Mouse (Mus musculus): ENCODE measurements around the gene Kif27. TPM values are rescaled to one million over a fixed set of nuclear protein-coding genes. Genes with fewer than 3 reads are reported as not detected.

Gene Kif27
- total and polyA plus RNA-seq, 2 experiments, result under 0.01 TPM; not detected in 1

DNA sequence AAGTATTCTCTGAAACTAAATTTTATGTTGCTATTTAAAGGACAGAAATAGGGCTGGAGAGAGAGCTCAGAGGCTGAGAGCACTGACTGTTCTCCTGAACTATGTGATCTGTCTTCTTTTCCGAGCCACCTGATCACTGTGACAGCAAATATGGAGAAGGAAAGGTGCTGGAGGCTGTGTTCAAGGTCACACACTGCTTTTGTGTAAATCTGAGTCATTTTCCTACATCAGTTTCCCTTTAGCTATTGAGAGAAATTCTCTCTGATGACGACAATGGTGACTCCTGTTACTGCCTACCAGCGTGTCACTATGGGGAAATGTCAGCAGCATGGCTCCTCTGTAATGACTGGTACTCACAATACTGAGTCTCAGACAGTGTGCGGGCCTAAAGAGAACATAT lies 97.2 kb downstream of the Kif27 start:
- no peak overlapping the region for H3K9ac ChIP-seq (ENCODE audit: low read depth, low read length)

DNA sequence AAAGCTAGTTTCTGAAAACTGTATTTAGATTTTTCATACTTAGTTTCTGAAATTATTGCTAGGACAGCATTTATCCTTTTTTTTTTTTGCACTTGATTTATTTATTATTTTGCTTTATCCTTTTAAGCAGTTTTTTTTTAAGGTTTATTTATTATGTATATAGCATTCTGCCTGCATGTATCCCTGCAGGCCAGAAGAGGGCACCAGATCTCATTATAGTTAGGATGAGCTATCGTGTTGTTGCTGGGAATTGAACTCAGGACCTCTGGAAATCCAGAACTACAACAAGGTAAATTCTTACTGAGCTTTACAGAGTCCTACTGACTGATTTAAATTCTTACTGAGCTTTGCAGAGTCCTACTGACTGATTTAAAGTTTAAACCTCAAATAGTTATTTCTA lies 105.7 kb downstream of the Kif27 start:
- H3K36me3 ChIP-seq (ENCODE audit: control insufficient read depth, insufficient read depth, low read length), result peaks cover 4% of the 10 kb centered on the region
- H3K4me3 ChIP-seq (ENCODE audit: insufficient read depth, low read depth, low read length), result no peak overlapping the region
- WGBS, result 91% methylated on average over 1 of the region's 1 CpGs
- no peak overlapping the region for H3K27ac ChIP-seq (replicated peaks; ENCODE audit: insufficient read depth, low read depth, low read length)
- no peaks in the 10 kb centered on the region for H3K79me2 ChIP-seq (ENCODE audit: control insufficient read depth, insufficient read depth, low read length)
- H3K9ac ChIP-seq (ENCODE audit: low read depth, low read length), result no peak overlapping the region
- no peaks in the 10 kb centered on the region for H3K27me3 ChIP-seq (ENCODE audit: control insufficient read depth, insufficient read depth, low read length)
- no peaks in the 10 kb centered on the region; the same call in 1 of the 2 replicates for H3K4me1 ChIP-seq (ENCODE audit: control insufficient read depth, insufficient read depth, low read length)
- TF ChIP-seq POLR2A (IDR thresholded peaks at IDR 0.05; ENCODE audit: extremely low read depth, insufficient read depth, low read length) (no peak), CTCF (IDR thresholded peaks at IDR 0.05; ENCODE audit: low read depth, low read length) (no peak)
- DNase-seq (ENCODE audit: extremely low read depth, low read depth, low spot score), result no peak

More for the DNA sequence above, 97.2 kb downstream of the Kif27 start:
- no peaks in the 10 kb centered on the region for H3K79me2 ChIP-seq (ENCODE audit: control insufficient read depth, insufficient read depth, low read length)
- no peaks in the 10 kb centered on the region for H3K27me3 ChIP-seq (ENCODE audit: control insufficient read depth, insufficient read depth, low read length)
- H3K36me3 ChIP-seq (ENCODE audit: control insufficient read depth, insufficient read depth, low read length), result peaks cover 8% of the 10 kb centered on the region
- H3K4me1 ChIP-seq (ENCODE audit: control insufficient read depth, insufficient read depth, low read length), result no peaks in the 10 kb centered on the region
- no peak for TF ChIP-seq CTCF (IDR thresholded peaks at IDR 0.05; ENCODE audit: low read depth, low read length)
- TF ChIP-seq POLR2A (IDR thresholded peaks at IDR 0.05; ENCODE audit: extremely low read depth, insufficient read depth, low read length), result no peak
- WGBS, result 94% methylated on average over 4 of the region's 4 CpGs
- no peak for DNase-seq (ENCODE audit: extremely low read depth, low read depth, low spot score)
- H3K27ac ChIP-seq (replicated peaks; ENCODE audit: insufficient read depth, low read depth, low read length), result no peak overlapping the region
- H3K4me3 ChIP-seq (ENCODE audit: insufficient read depth, low read depth, low read length), result no peak overlapping the region

DNA sequence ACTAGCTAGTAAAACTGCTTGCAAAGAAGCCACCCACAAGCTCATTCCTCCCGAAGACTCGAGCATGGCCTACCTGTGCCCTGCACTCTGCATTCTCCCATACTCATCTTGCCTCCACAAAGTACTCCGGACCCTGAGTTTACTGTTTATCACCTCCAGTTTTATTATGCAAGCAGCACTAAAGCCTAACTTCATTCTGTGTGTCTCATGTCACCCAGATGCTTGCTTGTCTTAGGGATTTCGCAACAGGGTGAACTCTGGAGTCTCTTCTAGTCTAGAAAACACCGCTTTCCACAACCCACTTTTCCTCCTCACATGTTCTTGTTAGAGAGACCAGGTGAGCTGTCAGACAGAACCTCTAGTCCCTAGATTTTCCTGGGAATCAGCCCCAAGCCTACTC lies 110.0 kb downstream of the Kif27 start:
- no peak overlapping the region for H3K9ac ChIP-seq (ENCODE audit: low read depth, low read length)
- H3K4me1 ChIP-seq (ENCODE audit: control insufficient read depth, insufficient read depth, low read length), result no peaks in the 10 kb centered on the region; the same call in 1 of the 2 replicates
- no peak overlapping the region for H3K4me3 ChIP-seq (ENCODE audit: insufficient read depth, low read depth, low read length)
- H3K36me3 ChIP-seq (ENCODE audit: control insufficient read depth, insufficient read depth, low read length), result peaks cover 4% of the 10 kb centered on the region; the same call in 1 of the 2 replicates
- no peak overlapping the region for H3K27ac ChIP-seq (replicated peaks; ENCODE audit: insufficient read depth, low read depth, low read length)
- no peak for TF ChIP-seq CTCF (IDR thresholded peaks at IDR 0.05; ENCODE audit: low read depth, low read length)
- TF ChIP-seq POLR2A (IDR thresholded peaks at IDR 0.05; ENCODE audit: extremely low read depth, insufficient read depth, low read length), result no peak
- WGBS, result 40% methylated on average over 5 of the region's 5 CpGs
- peak; percentile 68 for DNase-seq (ENCODE audit: extremely low read depth, low read depth, low spot score)
- H3K27me3 ChIP-seq (ENCODE audit: control insufficient read depth, insufficient read depth, low read length), result no peaks in the 10 kb centered on the region
- H3K79me2 ChIP-seq (ENCODE audit: control insufficient read depth, insufficient read depth, low read length), result no peaks in the 10 kb centered on the region

Other genes starting within 250 kb of the Kif27 start
- 4.0 and 4.7 TPM in 2 replicates for gene Klhl3, start 245.5 kb downstream of the Kif27 start, total RNA-seq (2014; rRNA removed)
- 3.2 TPM in 2 replicates for gene Klhl3, start 245.5 kb downstream of the Kif27 start, polyA plus RNA-seq (2012; rRNA removed)
- gene Hnrnpa0, start 230.6 kb downstream of the Kif27 start, total RNA-seq (2014; rRNA removed), result 16.1 and 20.3 TPM in 2 replicates
- 35.4 and 36.0 TPM in 2 replicates for gene Hnrnpa0, start 230.6 kb downstream of the Kif27 start, polyA plus RNA-seq (2012; rRNA removed)
- gene Idnk, start 201.5 kb downstream of the Kif27 start, total RNA-seq (2014; rRNA removed), result 34.0 and 34.5 TPM in 2 replicates
- 26.9 and 27.3 TPM in 2 replicates for gene Idnk, start 201.5 kb downstream of the Kif27 start, polyA plus RNA-seq (2012; rRNA removed)
- 77.4 and 87.1 TPM in 2 replicates for gene Ubqln1, start 143.5 kb downstream of the Kif27 start, total RNA-seq (2014; rRNA removed)
- gene Ubqln1, start 143.5 kb downstream of the Kif27 start, polyA plus RNA-seq (2012; rRNA removed), result 119 and 146 TPM in 2 replicates
- gene Gkap1, start 83.4 kb downstream of the Kif27 start, total RNA-seq (2014; rRNA removed), result 11.7 and 14.9 TPM in 2 replicates
- gene Gkap1, start 83.4 kb downstream of the Kif27 start, polyA plus RNA-seq (2012; rRNA removed), result 3.5 and 4.3 TPM in 2 replicates
- 26.8 and 27.3 TPM in 2 replicates for gene 2210016F16Rik, start 26.1 kb upstream of the Kif27 start, total RNA-seq (2014; rRNA removed)
- 19.0 and 19.3 TPM in 2 replicates for gene 2210016F16Rik, start 26.1 kb upstream of the Kif27 start, polyA plus RNA-seq (2012; rRNA removed)
- 9.3 and 9.5 TPM in 2 replicates for gene Rmi1, start 43.1 kb upstream of the Kif27 start, total RNA-seq (2014; rRNA removed)
- gene Rmi1, start 43.1 kb upstream of the Kif27 start, polyA plus RNA-seq (2012; rRNA removed), result 5.1 and 5.4 TPM in 2 replicates
- gene Hnrnpk, start 44.2 kb upstream of the Kif27 start, total RNA-seq (2014; rRNA removed), result 241 and 280 TPM in 2 replicates
- gene Hnrnpk, start 44.2 kb upstream of the Kif27 start, polyA plus RNA-seq (2012; rRNA removed), result 140 and 162 TPM in 2 replicates